Mouse (Mus musculus) heart, adult 10 weeks (tissue): ENCODE measurements around the gene Nhlrc2. TPM values are rescaled to one million over a fixed set of nuclear protein-coding genes. Genes with fewer than 3 reads are reported as not detected.

ENCODE experiments used
- polyA plus RNA-seq: library from polyadenylated mRNA; stranded (reverse); fragments of 350-450 nt; fragmentation: Illumina TruSeq; extraction: RNeasy Lipid Tissue Mini Kit (QIAGEN cat#74804); gene quantifications from one replicate; pipeline ENCODE4 v1.2.3, GENCODE M21; 2014; ENCODE audit warnings: low read depth, low replicate concordance

Nhlrc2 gene
- polyA plus RNA-seq, result 16.2 TPM

DNA sequence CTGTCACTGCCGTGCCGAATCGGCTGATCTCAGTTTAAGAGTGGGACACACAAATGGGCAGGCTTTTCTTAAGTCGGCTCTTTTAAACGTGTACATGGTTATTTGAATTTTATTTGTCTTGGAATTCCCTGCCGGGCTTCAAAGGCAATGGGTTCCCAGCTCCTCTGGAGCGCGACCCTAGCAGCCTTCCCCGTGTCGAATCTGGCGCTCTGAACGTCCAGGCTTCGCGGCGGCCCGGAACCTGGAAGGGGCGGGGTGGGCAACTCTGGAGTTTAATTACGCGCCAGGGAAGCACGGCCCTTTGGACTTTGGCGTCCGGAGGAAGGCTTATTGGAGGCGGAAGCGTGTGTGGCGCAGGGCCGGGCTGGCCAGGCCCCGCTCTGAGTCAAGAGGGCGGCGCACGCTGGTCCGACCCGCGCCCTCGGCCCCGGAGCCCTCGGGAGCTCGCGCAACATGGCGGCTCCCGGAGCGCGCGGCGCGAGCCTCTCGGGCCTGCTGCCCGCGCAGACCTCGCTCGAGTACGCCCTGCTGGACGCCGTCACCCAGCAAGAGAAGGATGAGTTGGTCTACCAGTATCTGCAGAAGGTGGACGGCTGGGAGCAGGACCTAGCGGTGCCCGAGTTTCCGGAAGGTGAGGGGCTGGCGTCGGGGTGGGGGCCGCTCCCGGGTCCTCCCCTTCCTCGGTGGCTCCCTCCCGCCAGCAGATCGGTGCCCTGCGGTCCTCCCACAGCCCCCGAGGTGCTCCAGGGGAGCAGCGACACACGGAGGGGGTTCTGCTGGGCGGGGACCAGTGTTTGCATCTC, at the start of gene Nhlrc2:
Nhlrc2 (plus strand) TSS at position 32 of the 803 bp plus-strand sequence.

DNA sequence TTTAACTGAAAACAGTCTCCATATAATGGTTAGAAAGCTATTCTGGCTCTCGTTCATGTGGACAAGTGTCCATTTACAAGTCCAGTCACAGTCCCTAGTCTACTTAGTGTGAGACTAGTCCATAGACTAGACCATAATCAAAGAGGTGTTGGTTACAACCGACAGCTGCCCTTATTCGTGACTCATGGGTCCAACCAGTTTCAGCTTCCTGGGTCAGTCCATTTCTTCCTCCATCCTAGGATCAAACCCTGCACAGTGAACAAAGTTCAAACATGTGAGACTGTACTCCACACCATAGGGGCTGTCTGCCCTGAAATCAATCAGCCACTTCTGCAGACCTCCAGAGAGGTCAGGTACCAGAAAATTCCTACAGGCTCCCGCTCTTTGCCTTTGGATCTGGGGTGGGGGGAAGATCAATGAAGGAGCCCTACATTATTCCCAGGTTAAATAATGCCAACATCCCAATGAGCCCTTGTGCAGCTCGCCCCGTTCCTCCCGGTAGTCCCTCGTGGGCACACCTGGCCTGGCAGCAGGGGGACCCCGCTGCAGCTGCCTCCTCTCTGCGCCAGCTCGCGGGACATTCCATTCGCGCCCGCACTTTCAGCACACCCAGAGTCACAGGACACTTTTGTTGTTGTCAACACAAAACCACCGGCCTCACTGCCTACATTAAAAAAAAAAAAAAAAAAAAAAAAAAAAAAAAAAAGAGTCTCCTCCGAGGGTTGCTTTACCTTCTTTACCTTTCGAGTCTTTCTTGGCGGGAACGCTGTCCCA, 418 bp upstream of the Nhlrc2 start, which contains the start of gene Dclre1a:
Dclre1a (minus strand) TSS at position 767 of the 774 bp plus-strand sequence.

Other genes starting within 250 kb of the Nhlrc2 start
- 226 TPM for gene Nrap, start 158.2 kb upstream of the Nhlrc2 start, polyA plus RNA-seq
- gene Casp7, start 151.1 kb upstream of the Nhlrc2 start, polyA plus RNA-seq, result 14.7 TPM
- gene Plekhs1, start 86.6 kb upstream of the Nhlrc2 start, polyA plus RNA-seq, result not detected
- gene Dclre1a, start within 50 bp of the Nhlrc2 start, polyA plus RNA-seq, result 8.1 TPM
- gene Adrb1, start 173.9 kb downstream of the Nhlrc2 start, polyA plus RNA-seq, result 10.6 TPM